In the genomic region with DNA sequence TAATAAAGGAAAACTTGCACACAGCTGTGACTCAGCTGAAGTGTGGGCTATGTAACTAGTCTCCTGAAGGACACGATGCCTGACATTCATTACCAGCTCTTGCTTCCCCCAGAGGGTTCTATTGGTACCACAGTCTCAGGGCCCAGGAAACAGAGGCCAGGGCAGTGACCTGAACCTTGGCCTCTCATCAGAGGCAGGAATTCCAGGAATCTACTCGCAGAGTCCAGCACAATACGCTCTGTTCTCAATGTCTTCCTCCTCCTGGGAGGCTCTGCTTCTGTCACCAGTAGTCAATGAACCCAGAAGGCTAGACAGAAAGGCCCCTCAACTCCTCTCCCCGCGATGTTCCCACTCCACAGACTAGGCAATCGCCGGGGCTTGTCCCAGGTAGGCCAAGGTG, we compare ENCODE assay signal across 8 mouse cellular contexts.
DNase-seq lines count a peak whose midpoint lies in the region; ATAC-seq lines count a peak whose summit lies in the region.
"Had no signal": no experiment of that assay in that cellular context is flagged by ENCODE, and none has a peak within 500 bp of the region (broad histone marks: within the 10 kb centered on the region; RNA-seq: fewer than 3 reads in every experiment).

No protein-coding gene starts in this region.

- ATAC-seq in monocyte, adult 5-6 weeks (replicated peaks; ENCODE audit: insufficient number of reproducible peaks, low FRiP score, low TSS enrichment, poor library complexity, severe bottlenecking) = no peak

- peak; percentile 26 to 54 for DNase-seq in lung, adult 18-20 months
- no peak for DNase-seq in lung, postnatal 4 days
- DNase-seq in forelimb bud, embryonic 11.5 days (ENCODE audit: low read depth, low spot score) = peak; percentile 29
- DNase-seq in kidney, postnatal 36 days = peak; percentile 76 to 90
- peak; percentile 75 for DNase-seq in yolk sac, embryonic 10.5 days (ENCODE audit: low spot score)
- DNase-seq in urinary bladder, postnatal 25 days (ENCODE audit: low spot score) = no peak
- DNase-seq: thymus, postnatal 25 days had no signal

Comparison
In these comparisons a context has a peak if more than half of its experiments do, and no peak if none do; other contexts are left out.
1. DNase-seq: peak in lung, adult 18-20 months (2 of 2), forelimb bud, embryonic 11.5 days (single experiment), kidney, postnatal 36 days (2 of 2) and yolk sac, embryonic 10.5 days (single experiment); none in lung, postnatal 4 days (0 of 2) and urinary bladder, postnatal 25 days (single experiment).